Mouse (Mus musculus) right cerebral cortex, postnatal 36 days (tissue): ENCODE measurements around the gene Rnf19b.

Experiments used
- DNase-seq, 2 experiments: peaks; one replicate each; pipeline ENCODE4 v3.0.0; 2022; ENCODE audit warnings: low spot score in 2 of 2, mixed read lengths in 1 of 2

Gene Rnf19b

DNA sequence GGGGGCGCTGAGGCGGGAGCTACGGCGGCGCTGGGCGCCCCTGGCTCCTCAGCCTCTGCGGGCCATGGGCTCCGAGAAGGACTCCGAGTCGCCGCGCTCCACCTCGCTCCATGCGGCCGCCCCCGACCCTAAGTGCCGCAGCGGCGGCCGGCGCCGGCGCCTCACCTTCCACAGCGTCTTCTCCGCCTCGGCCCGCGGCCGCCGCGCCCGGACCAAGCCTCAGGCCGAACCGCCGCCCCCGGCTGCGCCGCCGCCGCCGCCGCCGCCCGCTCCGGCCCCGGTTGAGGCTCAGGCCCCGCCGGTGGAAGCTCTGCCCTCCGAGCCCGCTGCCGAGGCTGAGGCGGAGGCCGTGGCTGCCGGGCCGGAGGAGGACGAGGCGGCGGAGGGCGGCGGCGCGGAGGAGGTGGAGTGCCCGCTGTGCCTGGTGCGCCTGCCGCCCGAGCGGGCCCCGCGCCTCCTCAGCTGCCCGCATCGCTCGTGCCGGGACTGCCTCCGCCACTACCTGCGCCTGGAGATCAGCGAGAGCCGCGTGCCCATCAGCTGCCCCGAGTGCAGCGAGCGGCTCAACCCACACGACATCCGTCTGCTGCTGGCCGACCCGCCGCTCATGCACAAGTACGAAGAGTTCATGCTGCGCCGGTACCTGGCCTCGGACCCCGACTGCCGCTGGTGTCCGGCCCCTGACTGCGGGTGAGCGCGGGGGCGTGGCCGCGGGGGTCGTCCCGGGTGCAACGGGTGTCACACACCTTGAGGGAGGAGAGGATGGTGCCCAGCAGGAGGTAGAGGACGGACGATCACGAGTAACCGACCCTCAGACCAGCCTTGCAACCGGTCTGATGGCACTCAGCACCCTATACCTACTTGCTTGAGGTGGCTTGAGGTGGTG is at the start of gene Rnf19b:
TSS of gene Rnf19b (plus strand) at position 65 of the 886 bp plus-strand sequence.
- peak in 1 of 2 experiments; percentile 14 for DNase-seq

- no peak for DNase-seq
These were observed 49.4 kb upstream of the Rnf19b start for GRCm38 (mm10) chr4:129008672-129009071.

- DNase-seq: no peak
These were observed 48.5 kb upstream of the Rnf19b start for GRCm38 (mm10) chr4:129009521-129009920.

DNA sequence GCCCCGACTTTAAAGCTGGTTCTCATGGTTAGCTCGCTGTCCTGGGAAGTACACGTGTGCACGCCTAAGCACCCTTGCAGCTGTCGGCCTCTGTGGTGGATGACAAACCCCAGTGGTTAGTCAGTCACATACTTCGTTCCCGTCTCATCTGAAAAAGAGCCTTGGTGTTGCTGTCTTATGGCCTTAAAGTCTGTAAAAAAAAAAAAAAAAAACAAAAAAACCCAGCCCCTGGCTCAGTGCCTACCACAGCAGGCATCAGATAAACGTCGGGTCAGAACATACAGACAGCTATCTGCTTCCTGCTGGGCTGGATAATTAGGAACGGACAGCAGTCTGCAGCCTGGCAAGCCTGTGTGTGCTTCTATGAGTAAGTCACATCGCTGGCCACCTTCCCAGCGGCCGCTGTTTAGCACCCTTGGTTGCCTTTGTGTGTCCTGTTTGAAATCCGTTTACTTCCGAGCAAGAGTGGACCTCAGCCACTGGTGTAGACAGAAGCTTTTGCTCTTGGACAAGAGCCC is 46.4 kb upstream of the Rnf19b start:
- DNase-seq: no peak

DNA sequence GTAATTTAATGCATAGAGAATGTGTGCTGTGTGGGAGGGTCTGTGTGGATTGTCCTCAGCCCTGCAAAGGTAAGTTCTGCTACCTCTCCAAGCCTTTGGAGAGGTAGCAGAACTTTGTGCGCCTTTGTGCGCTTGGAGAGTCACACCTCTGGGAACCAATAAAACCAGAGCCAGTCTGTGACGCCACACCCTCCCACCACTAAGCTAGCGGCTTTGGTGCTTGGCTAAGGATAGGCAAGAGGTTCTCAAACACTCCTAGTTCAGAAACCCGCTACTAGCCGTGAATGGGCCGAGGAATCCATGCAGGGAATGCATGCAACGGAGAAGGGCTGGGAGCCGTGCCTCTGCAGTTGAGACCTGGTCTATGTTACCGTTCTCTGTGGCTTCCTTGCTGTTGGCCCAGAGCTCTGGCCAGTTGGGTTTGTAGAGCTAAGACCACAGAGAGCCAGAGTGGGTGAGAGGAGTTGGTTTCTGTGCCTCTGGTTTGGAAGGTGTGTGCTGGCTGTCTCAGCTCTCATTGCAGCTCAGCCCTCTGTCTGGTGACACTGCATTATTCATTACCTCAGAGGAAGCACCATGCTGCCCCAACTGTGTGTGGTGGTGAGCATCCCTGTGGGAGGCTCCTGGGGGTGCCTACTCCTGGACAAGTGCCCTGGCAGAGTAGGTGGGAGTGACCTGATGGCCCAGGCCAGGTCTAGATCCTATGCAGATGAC is 44.8 kb upstream of the Rnf19b start:
- DNase-seq: no peak

DNA sequence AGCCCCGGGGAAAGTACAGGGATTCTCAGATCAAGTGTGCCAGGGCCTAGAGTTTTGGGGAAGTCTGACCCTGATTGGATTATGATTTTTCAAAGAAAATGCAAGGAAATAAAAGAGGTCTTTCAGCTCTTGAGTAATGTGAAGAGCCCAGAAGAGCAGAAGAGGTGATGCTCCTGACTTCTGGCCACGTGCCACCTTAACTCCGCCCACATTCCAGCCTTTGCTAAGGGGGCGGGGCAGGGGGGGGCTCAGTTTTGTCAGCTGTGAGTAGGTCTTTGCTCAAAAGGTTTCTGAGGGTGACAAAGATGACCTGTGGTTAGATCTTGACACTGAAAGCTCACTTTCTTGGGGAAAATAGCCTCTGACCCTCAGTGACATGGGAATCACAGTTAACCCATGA is 41.7 kb upstream of the Rnf19b start:
- DNase-seq: no peak

DNA sequence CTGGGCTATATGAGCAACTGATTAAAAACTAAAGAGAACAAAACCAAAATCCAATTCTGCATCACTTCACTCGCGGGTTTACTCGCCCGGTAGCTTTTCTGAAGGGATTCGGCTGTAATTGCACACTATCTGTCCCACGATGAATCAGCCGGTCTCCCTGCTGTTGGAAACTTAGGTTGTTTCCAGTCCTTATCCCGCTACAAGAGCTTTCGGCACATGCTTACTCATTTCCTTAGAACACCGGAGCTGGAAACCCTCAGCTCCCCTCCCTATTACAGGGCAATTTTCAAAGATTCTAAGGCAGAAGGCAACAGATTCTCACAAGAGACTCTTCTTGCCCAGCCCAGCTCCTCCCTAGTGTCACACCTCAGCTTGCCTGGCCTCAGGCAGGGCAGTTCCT is 40.9 kb upstream of the Rnf19b start:
- no peak for DNase-seq

- DNase-seq: no peak
These were observed 39.2 kb upstream of the Rnf19b start for GRCm38 (mm10) chr4:129018788-129019435.

DNA sequence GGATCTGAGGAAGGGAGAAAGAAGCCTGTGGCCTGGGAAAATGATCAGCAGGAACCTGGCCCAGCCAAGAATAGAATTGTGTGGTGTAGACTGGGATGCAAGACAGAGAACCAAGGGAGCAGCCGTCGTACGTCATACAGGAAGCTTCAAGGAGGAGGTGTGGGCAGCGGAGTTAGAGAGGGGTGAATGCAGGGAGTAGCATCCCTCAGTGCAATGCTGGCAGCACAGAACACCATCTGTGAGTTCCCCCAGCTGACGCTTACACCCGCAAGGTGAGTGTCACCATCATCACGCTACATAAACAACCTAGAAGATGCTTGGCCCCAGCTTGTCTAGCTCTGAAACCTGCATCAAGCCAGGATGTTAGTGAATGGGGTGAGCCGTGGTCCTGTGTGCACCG is 38.3 kb upstream of the Rnf19b start:
- DNase-seq: peak in 1 of 2 experiments; percentile 41

GRCm38 (mm10) chr4:129020454-129020853 is 37.6 kb upstream of the Rnf19b start:
- peak; percentile 58 to 63 for DNase-seq

- no peak for DNase-seq
These were observed 36.6 kb upstream of the Rnf19b start for GRCm38 (mm10) chr4:129021426-129021825.

- no peak for DNase-seq
These were observed 36.2 kb upstream of the Rnf19b start for GRCm38 (mm10) chr4:129021886-129022285.

GRCm38 (mm10) chr4:129023884-129024283 is 34.2 kb upstream of the Rnf19b start:
- no peak for DNase-seq

DNA sequence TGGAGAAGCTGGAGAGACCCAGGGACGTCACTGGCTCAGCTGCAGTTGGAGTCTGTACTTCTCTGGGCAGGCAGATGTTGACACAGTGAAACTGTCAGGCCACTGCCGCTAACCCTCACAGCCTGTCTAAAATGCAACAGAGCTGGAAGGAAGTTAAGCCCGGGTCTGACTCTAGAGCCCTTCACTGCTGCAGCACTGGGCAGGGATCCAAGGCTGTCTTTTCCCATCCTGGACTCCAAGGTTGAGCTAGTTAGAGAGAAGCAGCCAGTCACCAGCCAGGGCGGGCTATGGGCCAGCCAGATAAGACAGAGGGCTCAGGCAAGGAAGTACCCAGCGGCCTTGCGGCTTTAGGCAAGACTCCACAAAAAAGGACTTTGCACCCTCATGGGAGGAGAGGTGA is 33.3 kb upstream of the Rnf19b start:
- DNase-seq: no peak

GRCm38 (mm10) chr4:129025707-129026106 is 32.4 kb upstream of the Rnf19b start:
- DNase-seq: no peak

- no peak for DNase-seq
These were observed 27.3 kb upstream of the Rnf19b start for GRCm38 (mm10) chr4:129030746-129031145.

GRCm38 (mm10) chr4:129031408-129031965 is 26.6 kb upstream of the Rnf19b start:
- no peak for DNase-seq

GRCm38 (mm10) chr4:129032133-129032962 is 25.7 kb upstream of the Rnf19b start:
- DNase-seq: no peak

- DNase-seq: peak in 1 of 2 experiments; percentile 35
These were observed 24.8 kb upstream of the Rnf19b start for GRCm38 (mm10) chr4:129032963-129033951.

DNA sequence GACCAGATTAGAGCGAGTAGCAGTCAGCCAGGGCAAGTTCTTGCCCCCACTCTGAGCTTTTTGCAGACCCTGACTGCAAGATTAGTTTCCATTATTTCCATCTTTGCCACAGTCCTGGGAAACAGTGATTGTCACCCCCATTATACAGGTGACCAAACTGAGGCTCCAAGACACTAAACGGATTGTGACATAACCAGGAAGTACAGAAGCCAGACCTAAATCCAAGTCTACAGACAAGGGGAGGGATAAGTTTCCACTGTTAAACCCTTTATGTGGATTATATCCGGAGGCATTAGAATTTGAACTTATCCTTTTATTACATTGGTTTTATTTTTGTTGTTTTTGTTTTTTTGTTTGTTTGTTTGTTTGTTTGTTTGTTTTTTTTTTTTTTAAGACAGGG is 23.8 kb upstream of the Rnf19b start:
- DNase-seq: no peak
